Mouse (Mus musculus): ENCODE measurements at regions not wholly inside any gene's neighbourhood (a gene's known extent, or its start where the extent isn't known, plus 50 kb on each side); places are given as distances from the start of the nearest gene placed in this dataset.

GRCm38 (mm10) chr12:118704826-118705225, 141.3 kb upstream of the Sp8 start:
- no peak for TF ChIP-seq CTCF (IDR thresholded peaks at IDR 0.05; ENCODE audit: borderline replicate concordance, control insufficient read depth, extremely low read depth, insufficient read depth, low read length, poor library complexity)
- no peak for TF ChIP-seq POLR2A (IDR thresholded peaks at IDR 0.05; ENCODE audit: control insufficient read depth, extremely low read depth, insufficient read depth, low read length, poor library complexity)
